Mouse (Mus musculus): Measurements from ENCODE around the gene Rybp. TPM values are rescaled to one million over a fixed set of nuclear protein-coding genes. Genes with fewer than 3 reads are reported as not detected.
A peak's percentile ranks its signal among the peaks of the same experiment; 100 is the strongest.

Rybp gene
- polyA plus RNA-seq, 2 experiments, result 17.2 to 59.0 TPM

- Histone ChIP-seq H3K9ac (ENCODE audit: low read depth, low read length, severe bottlenecking) (no peak overlapping the region), H3K36me3 (ENCODE audit: control insufficient read depth, insufficient read depth, low read length) (no peaks in the 10 kb centered on the region), H3K4me2 (replicated peaks; ENCODE audit: low read depth, low read length, severe bottlenecking) (no peak overlapping the region), H3K4me1 (ENCODE audit: control insufficient read depth, insufficient read depth, low read length) (peaks cover 48% of the 10 kb centered on the region), H3K27me3 (ENCODE audit: control insufficient read depth, insufficient read depth, low read length) (no peaks in the 10 kb centered on the region), H3K9me3 (ENCODE audit: control insufficient read depth, low read length) (no peaks in the 10 kb centered on the region), H3K27ac (replicated peaks; ENCODE audit: low read depth, low read length) (peak overlapping the region; percentile 70; the same call in 1 of the 2 replicates), H3K4me3 (replicated peaks; ENCODE audit: low read length) (no peak overlapping the region)
- peak; percentile 75 for DNase-seq (ENCODE audit: low spot score)
- 26% methylated on average over 4 of the region's 4 CpGs for WGBS
- peak; percentile 32; the same call in 1 of the 2 replicates for ATAC-seq (ENCODE audit: low FRiP score, low read depth)
- no peak for TF ChIP-seq POLR2A (IDR thresholded peaks at IDR 0.05; ENCODE audit: borderline replicate concordance, extremely low read depth, insufficient read depth, insufficient read length)
These were observed 94.5 kb downstream of the Rybp start for GRCm38 (mm10) chr6:100192691-100193229.

- Histone ChIP-seq H3K4me2 (replicated peaks; ENCODE audit: low read depth, low read length, severe bottlenecking) (no peak overlapping the region), H3K4me3 (replicated peaks; ENCODE audit: low read length) (no peak overlapping the region), H3K27me3 (ENCODE audit: control insufficient read depth, insufficient read depth, low read length) (no peaks in the 10 kb centered on the region), H3K27ac (replicated peaks; ENCODE audit: low read depth, low read length) (no peak overlapping the region), H3K9ac (ENCODE audit: low read depth, low read length, severe bottlenecking) (no peak overlapping the region), H3K9me3 (ENCODE audit: control insufficient read depth, low read length) (no peaks in the 10 kb centered on the region), H3K36me3 (ENCODE audit: control insufficient read depth, insufficient read depth, low read length) (no peaks in the 10 kb centered on the region), H3K4me1 (ENCODE audit: control insufficient read depth, insufficient read depth, low read length) (peaks cover 43% of the 10 kb centered on the region)
- ATAC-seq (ENCODE audit: low FRiP score, low read depth), result no peak
- no peak for TF ChIP-seq POLR2A (IDR thresholded peaks at IDR 0.05; ENCODE audit: borderline replicate concordance, extremely low read depth, insufficient read depth, insufficient read length)
- 78% methylated on average over 15 of the region's 15 CpGs for WGBS
- DNase-seq (ENCODE audit: low spot score), result no peak
These were observed 96.3 kb downstream of the Rybp start for GRCm38 (mm10) chr6:100190803-100191559.

DNA sequence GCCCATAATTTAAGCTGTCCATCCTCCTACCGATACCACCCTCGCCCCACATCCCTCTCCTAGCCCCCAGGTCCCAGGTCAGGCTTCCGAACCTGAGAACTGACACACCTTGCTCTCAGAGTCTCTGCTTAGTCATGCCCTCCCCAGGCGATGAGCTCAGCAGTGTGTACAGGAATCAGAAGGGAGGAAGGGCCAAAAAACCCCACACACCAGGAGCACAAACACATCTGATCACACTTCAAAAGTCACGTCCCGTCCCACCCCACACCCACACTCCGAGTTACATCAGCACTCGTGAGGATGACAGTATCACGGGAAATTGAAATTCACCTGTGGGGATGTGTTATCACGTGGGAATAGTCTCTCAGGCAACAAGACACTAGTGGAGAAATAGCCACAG is 97.0 kb downstream of the Rybp start:
- Histone ChIP-seq H3K4me1 (ENCODE audit: control insufficient read depth, insufficient read depth, low read length) (peaks cover 37% of the 10 kb centered on the region), H3K27ac (replicated peaks; ENCODE audit: low read depth, low read length) (no peak overlapping the region), H3K9ac (ENCODE audit: low read depth, low read length, severe bottlenecking) (no peak overlapping the region), H3K4me2 (replicated peaks; ENCODE audit: low read depth, low read length, severe bottlenecking) (no peak overlapping the region), H3K4me3 (replicated peaks; ENCODE audit: low read length) (no peak overlapping the region), H3K9me3 (ENCODE audit: control insufficient read depth, low read length) (no peaks in the 10 kb centered on the region), H3K36me3 (ENCODE audit: control insufficient read depth, insufficient read depth, low read length) (no peaks in the 10 kb centered on the region), H3K27me3 (ENCODE audit: control insufficient read depth, insufficient read depth, low read length) (no peaks in the 10 kb centered on the region)
- ATAC-seq (ENCODE audit: low FRiP score, low read depth) (no peak), DNase-seq (ENCODE audit: low spot score) (no peak)
- TF ChIP-seq POLR2A (IDR thresholded peaks at IDR 0.05; ENCODE audit: borderline replicate concordance, extremely low read depth, insufficient read depth, insufficient read length), result no peak
- 86% methylated on average over 10 of the region's 10 CpGs for WGBS

DNA sequence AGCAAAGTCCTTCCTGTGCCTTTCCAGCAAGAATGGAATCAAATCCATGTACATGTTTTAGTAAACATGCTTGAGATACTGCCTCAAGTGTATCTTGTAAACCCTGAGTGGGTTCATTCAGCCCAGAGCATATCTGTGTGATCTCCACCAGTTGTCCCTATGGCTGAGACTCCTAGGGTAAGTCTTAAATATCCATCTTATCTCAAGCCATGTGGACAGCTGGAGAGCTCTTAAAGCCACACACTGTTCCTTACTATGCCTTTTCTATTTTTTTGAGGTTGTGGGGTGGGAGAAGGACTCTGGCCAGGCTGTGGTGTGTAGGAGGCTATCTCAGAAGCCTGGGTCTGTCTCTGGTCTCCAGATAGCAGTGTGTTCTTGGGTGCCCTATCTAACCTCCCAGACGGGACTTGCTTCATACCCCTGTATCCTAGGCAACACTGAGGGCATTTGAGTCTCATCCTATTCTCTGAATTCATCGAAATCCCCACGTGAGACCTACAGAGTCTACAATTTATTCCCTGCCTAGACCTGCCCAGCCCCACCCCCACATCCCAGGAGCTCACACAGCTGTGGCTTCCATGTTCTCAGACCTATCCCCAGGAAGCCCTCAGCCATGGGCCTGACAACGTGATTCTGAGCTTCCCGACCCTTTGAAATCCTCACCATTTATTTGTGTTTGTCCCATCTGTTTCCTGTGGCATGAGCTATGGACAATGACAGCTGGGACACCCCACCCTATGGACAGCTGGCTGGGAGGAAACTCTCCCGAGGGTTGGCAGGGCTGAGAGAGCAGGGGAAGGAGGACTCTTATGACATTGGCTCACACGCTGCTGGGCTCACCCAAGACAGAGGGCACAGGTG is 98.2 kb downstream of the Rybp start:
- no peak for DNase-seq (ENCODE audit: low spot score)
- no peak overlapping the region for H3K4me3 ChIP-seq (replicated peaks; ENCODE audit: low read length)
- no peak overlapping the region for H3K4me2 ChIP-seq (replicated peaks; ENCODE audit: low read depth, low read length, severe bottlenecking)
- peak; percentile 42 for ATAC-seq (ENCODE audit: low FRiP score, low read depth)
- TF ChIP-seq POLR2A (IDR thresholded peaks at IDR 0.05; ENCODE audit: borderline replicate concordance, extremely low read depth, insufficient read depth, insufficient read length), result no peak
- peaks cover 27% of the 10 kb centered on the region for H3K4me1 ChIP-seq (ENCODE audit: control insufficient read depth, insufficient read depth, low read length)
- 45% methylated on average over 7 of the region's 7 CpGs for WGBS
- no peak overlapping the region for H3K9ac ChIP-seq (ENCODE audit: low read depth, low read length, severe bottlenecking)
- no peaks in the 10 kb centered on the region for H3K9me3 ChIP-seq (ENCODE audit: control insufficient read depth, low read length)
- H3K27me3 ChIP-seq (ENCODE audit: control insufficient read depth, insufficient read depth, low read length), result no peaks in the 10 kb centered on the region
- H3K27ac ChIP-seq (replicated peaks; ENCODE audit: low read depth, low read length), result no peak overlapping the region
- H3K36me3 ChIP-seq (ENCODE audit: control insufficient read depth, insufficient read depth, low read length), result no peaks in the 10 kb centered on the region

DNA sequence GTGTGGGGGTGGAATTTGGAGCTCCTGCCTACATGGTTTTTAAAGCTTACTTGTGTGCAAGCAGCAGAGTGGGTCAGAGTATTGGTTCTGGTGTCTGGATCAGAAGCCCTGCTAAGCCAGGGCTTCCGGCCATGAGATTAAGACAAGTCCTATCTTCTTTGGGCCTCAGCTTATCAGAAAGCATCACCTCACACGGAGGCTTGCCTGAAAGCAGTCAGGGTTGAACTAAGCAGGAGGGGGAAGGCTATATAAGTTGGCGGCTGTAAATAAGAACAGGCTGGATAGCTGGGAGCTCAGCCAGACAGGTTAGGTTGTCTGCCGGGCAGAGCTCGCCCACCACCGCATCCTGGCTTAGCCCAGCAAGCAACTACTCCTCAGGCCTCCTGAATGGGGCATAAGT is 99.5 kb downstream of the Rybp start:
- no peak for ATAC-seq (ENCODE audit: low FRiP score, low read depth)
- WGBS, result 45% methylated on average over 6 of the region's 6 CpGs
- Histone ChIP-seq H3K9ac (ENCODE audit: low read depth, low read length, severe bottlenecking) (no peak overlapping the region), H3K4me3 (replicated peaks; ENCODE audit: low read length) (no peak overlapping the region), H3K27me3 (ENCODE audit: control insufficient read depth, insufficient read depth, low read length) (no peaks in the 10 kb centered on the region), H3K4me1 (ENCODE audit: control insufficient read depth, insufficient read depth, low read length) (peaks cover 15% of the 10 kb centered on the region), H3K27ac (replicated peaks; ENCODE audit: low read depth, low read length) (no peak overlapping the region), H3K9me3 (ENCODE audit: control insufficient read depth, low read length) (no peaks in the 10 kb centered on the region), H3K4me2 (replicated peaks; ENCODE audit: low read depth, low read length, severe bottlenecking) (no peak overlapping the region), H3K36me3 (ENCODE audit: control insufficient read depth, insufficient read depth, low read length) (no peaks in the 10 kb centered on the region)
- DNase-seq (ENCODE audit: low spot score), result no peak
- no peak for TF ChIP-seq POLR2A (IDR thresholded peaks at IDR 0.05; ENCODE audit: borderline replicate concordance, extremely low read depth, insufficient read depth, insufficient read length)

All from limb, embryonic 14.5 days (tissue).